Mouse (Mus musculus) c-Kit-positive CD71-positive TER-119-positive erythroid progenitor cells, embryonic 14.5 days (primary cell): ENCODE measurements around the gene Il1f10.
A peak's percentile ranks its signal among the peaks of the same experiment; 100 is the strongest.

Experiments
- DNase-seq: peaks from one replicate; pipeline ENCODE4 v3.0.0-alpha.2; 2013; ENCODE audit warnings: low spot score

Il1f10 gene

DNA sequence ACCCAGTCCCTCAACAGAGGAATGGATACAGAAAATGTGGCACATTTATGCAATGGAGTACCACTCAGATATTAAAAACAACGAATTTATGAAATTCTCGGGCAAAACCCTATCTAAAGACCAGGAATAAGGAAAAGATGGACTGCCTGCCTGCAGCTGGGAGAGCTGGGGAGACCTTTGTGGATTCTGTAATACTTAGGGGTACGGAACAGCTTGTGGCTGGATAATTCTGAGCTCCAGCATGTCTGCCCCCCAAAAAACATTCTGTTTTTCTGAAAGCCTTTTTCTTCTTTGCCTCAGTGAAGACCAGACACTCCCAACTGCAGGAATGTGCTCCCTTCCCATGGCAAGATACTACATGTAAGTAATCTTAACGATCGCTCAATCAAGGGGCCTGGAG lies at the start of gene Il1f10:
Gene Il1f10, plus strand, starts transcription at position 301 of the 400 bp plus-strand sequence.
- DNase-seq: no peak

DNA sequence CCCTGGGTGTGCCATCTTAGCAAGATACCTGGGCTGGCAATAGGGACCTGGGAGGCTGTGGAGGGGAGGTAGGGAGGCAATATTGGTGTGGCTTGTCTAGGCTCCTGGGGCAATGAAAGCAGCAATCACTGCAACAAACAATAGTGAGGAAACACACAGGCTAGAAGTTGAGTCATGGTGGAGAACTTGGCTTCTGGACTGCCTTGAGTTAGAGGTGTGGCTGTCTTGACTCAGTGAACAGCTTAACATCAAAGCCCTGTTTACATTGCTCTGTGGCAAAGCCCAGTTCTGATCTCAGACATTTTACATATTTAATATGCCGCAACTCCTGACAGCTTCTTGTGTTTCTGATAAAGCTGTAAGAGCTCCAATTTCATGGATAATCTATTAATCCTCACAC lies 23.5 kb upstream of the Il1f10 start:
- no peak for DNase-seq

DNA sequence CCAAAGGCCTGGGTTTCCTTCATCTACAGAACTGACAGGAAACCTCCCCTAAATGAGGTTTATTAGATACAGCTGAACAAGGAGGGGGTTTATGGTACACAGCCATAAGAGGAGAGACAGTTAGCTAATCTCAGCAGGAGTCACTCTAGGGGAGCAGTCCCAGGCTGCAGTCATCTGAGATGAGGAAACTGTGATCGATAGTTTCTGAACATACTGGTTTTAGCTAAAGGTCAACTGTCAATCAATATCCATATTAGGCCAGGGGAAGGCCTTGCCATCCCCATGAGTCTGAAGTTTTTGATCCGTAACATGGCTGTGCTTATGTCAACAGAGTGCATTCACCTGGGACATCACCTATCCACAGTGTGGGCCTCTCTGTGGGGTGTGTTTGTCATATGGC lies 17.4 kb upstream of the Il1f10 start:
- no peak for DNase-seq

DNA sequence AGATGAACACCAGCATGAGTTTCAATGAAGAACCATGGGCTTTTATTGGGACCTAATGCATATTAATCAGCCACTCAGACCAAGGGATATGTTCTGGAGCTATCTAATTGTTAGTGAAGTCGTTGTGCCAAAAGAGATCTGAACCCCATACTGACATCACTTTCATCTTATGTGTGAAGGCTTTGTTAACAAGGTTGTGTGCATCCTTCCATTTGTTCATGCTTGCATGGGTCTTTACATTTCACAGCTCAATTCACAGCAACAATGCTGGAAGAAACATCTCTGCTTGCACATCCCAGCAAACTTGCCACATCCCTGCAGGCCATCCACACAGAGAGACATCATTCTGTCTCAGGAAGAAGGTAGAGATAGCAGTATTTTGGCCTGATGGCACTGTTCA lies 15.8 kb upstream of the Il1f10 start:
- DNase-seq: no peak

DNA sequence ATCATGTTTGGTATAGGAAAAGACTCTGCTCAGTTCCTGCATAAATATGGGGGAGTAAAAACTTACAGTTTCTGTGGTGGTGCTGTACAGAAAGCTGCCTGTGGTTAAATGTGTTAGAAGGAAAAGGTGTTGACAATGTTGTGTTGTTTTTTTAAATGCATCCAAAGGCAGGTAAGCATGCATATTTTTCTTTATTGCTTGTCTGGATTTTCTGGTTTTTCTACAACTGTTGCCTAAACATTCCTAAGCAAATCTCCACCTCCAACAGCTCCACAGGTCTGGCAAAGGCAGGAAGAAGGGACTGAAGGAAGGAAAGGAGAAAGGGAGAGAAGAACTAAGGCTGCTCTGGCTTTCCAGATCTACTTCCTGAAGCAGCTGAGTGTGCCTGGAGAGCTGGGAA lies 14.3 kb upstream of the Il1f10 start, which contains the start of gene Il1f5:
Gene Il1f5, plus strand, starts transcription at position 301 of the 400 bp plus-strand sequence.
- DNase-seq: no peak

DNA sequence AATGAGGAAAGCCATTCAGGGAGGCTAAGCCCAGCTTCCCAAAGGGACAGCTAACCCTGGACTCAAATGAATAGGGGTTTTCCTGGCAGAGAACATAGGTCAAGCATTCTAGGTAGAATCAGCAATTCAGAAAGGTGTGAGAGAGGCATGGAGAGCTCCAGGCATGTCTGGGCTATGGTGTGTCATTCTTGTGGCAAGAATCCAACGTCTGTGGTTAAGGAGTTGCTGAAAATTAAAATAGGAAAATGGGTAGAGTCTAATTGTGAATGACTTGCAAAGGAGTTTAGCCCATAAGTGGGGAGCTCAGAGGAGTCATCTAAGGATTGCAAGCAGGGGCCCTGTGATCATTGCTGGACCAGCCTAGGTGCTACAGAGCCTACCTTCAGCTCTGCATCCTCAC lies 3.6 kb downstream of the Il1f10 start:
- DNase-seq: no peak

DNA sequence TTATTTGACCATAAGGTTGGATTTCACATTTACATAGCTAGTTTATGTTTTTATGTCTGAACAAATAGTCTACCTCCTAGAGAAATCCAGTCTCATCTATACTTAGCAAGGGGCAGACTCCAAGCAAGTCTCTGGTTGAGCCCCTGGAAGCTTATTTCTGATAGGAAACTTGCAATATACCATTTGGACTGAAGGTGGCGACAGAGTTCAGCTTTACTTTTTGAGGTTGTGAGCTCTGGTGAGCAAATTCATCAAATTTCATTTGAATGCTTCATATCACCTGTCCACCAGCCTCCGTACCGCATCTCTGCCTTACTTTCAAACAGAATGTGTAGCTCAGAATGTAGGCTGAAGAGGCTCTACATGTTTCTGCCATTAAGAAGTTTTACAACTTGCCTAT lies 5.8 kb downstream of the Il1f10 start:
- peak; percentile 45 for DNase-seq

DNA sequence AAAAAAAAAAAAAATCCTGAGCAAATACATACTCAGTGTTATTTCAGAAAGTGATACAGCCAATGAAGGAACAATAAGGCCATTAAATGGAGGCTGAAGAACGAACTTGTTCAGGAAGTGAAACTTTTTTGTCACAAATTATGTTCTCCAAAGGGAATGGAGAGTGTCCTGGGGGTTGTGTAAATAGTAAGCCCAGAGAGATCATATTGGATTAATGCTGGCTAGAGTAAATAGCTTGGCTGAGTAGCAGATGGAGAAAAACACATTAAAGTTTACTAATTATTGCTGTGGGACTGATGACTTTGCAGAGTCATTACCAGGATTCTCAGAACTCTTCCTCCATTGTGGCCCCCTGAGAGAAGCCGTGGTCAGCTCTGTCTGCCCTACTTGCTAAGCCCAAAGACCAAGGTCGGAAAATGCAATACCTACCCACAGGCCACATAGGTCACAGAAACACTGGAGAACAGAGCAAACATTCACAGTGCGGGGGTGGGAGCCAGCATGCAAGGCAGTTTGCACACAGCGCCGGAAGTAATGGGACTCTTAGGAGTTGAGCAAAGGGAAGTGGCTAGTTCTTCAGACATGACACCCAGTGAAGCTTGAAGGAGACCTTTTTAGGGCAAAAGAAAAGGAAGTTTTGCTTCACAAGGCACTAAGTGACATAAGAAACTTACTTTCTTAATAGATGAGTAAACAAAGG lies 20.5 kb downstream of the Il1f10 start:
- DNase-seq: no peak

DNA sequence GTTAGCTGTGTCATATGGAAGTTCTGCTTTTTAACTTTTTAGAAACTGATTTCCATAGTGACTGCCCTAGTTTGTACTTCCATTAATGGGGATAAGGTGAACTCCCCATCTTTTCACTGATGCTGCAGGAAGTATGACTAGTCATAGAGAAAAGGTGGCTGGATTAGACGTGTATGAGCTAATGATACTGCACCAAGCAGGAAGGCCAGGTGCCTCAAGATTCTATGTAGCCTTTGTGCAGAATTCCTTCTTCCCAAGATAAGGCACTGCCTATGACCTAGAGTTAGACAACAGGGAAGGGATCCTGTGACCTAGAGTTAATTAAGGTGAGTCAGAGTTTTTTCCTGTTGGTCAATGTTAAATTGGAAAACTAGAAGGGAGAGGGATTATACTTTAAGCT lies 25.9 kb downstream of the Il1f10 start:
- no peak for DNase-seq

DNA sequence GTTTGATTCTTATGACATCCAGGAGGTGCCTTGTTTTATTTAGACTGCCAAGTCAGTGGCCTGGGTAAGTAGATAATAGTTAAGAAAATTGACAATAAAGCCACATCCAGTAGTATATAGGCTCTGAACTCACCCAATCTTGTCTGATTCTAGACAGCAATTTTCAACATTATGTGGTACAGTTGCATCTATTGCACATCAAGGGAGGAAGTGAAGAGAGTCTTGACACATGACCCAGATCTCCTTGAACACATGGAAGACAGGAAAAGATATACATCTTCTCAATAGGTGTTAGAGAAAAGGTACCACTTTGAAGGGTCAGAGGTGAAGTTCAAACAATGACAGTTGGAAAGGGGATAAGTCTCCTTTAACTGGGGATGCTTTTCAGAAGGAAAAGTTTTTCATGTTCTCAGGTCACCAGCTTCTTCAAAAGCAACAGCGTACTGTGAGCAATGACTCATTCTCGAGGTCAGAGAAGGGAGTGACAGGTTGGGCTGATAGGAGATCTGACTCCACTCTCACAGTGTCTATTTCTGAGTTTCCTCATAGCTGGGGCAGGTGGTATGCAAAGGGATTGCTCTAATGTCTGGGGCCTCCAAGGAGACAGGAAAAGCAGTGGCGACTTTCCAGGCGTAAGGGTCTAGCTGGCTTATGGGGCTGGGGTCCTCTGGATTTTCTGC lies 27.1 kb downstream of the Il1f10 start:
- DNase-seq: no peak

DNA sequence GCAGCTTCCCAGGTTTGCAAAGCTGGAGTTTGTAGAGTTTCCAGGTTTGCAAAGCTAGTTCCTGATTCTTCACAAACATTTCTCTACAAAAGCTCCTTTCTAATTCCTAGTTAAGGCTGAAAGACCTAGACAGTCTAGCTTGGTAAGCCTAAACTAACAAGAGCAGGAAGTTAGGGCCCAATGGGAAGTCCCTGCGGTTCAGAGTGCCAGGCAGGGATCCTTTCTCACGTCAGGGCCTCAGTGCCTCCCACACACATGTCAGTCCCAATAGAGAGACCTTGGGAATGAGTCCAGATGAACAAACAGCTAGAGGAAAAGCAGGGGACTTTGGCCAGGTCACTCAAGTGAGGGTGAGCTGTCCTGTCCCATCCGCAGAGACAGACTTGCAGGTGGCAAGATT lies 44.3 kb downstream of the Il1f10 start:
- DNase-seq: no peak

DNA sequence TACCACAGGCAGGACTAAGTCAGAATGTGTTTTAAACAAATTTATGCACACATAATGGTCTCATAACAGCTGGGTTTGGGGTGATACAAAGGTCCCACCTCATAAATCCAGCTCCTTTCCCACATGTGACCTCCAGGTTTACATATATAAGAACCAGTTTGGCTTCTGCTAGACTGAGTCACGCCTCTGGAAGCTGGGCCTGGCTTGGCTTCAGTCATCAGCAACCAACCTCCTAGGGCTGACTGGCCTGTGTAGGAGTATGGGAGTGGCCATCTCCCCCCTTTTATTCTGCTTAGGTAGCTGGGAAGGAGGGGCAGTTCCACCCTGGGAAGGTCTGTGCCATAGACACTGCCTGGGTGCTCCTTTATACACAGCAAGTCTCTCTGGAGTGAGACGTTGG lies 45.5 kb downstream of the Il1f10 start, which contains the start of gene Il1rn:
Gene Il1rn, plus strand, starts transcription at position 309 of the 400 bp plus-strand sequence.
- no peak for DNase-seq

DNA sequence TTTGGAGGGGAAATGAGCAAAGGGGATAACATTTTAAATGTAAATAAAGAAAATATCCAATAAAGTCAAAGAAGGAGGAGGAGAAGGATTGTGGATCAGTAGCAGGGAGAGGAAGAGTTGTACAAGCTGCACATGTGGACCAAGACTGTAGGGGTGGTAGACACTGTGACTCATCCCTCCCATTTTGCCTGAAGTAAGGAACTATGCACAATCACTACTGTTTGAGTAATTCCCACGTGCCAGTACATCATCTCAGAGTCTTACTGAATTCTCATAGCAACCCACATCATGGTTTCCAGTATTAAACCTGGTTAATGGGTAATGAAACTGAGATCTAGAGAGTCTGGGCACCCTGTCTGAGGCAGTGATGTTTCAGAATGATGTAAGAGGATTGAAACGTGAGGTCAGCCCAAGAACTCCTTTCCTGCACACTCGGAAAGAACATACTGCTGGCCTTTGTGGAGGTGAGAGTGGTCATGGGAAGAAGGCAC lies 50.4 kb downstream of the Il1f10 start:
- no peak for DNase-seq
